Mouse (Mus musculus): ENCODE measurements at regions not wholly inside any gene's neighbourhood (a gene's known extent, or its start where the extent isn't known, plus 50 kb on each side); places are given as distances from the start of the nearest gene placed in this dataset.

- no peak overlapping the region for H3K27ac ChIP-seq (replicated peaks)
- no peak for ATAC-seq (replicated peaks)
- no peak overlapping the region for H3K4me3 ChIP-seq
- H3K36me3 ChIP-seq: no peaks in the 10 kb centered on the region
- no peaks in the 10 kb centered on the region for H3K4me1 ChIP-seq
- H3K9ac ChIP-seq (replicated peaks): no peak overlapping the region
- H3K27me3 ChIP-seq: no peaks in the 10 kb centered on the region
- H3K4me2 ChIP-seq (replicated peaks): no peak overlapping the region
- 97% methylated on average over 3 of the region's 3 CpGs for WGBS
- no peaks in the 10 kb centered on the region for H3K9me3 ChIP-seq
Observed at GRCm38 (mm10) chr12:96117553-96117952, 425.5 kb downstream of the Flrt2 start.

DNA sequence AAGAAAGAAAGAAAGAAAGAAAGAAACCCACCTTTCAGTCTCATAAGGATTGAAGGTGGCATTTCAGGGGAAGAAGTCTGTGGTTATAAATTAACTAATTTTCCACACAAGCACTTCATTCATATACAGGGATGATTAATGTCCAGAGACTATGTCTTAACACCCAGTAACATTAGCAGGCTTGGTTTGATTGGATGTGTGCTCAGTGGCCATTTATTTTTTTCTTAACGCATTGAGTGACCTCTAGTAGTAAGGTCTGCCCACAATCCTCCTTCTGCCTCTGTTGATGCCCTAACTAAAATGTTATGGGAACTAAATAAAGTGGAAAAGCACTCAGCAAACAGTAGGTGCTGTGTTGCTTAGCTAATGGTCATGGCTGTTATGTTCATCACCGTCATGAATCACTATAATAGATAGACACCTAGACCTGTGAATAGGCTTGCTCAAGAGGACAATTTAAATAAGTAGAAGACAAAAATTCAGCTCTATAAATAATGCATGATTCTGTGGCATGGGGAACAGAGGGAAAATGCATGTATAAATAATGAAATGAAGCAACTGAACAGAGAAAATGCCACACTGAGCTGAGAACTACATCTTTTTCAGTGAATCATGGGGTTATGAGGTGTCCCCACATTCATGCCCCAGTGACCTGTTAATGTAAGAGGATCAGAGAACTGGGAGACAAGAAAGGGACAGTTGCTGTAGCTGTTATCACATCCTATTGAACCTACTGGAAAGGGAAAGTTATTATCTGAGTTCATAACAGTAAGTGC lies 432.3 kb downstream of the Flrt2 start:
- Histone ChIP-seq H3K36me3 (no peaks in the 10 kb centered on the region), H3K4me1 (no peaks in the 10 kb centered on the region), H3K4me2 (replicated peaks) (no peak overlapping the region), H3K9ac (replicated peaks) (no peak overlapping the region), H3K4me3 (no peak overlapping the region), H3K27ac (replicated peaks) (no peak overlapping the region), H3K27me3 (no peaks in the 10 kb centered on the region), H3K9me3 (no peaks in the 10 kb centered on the region)
- 51% methylated on average over 2 of the region's 2 CpGs for WGBS
- no peak for ATAC-seq (replicated peaks)

DNA sequence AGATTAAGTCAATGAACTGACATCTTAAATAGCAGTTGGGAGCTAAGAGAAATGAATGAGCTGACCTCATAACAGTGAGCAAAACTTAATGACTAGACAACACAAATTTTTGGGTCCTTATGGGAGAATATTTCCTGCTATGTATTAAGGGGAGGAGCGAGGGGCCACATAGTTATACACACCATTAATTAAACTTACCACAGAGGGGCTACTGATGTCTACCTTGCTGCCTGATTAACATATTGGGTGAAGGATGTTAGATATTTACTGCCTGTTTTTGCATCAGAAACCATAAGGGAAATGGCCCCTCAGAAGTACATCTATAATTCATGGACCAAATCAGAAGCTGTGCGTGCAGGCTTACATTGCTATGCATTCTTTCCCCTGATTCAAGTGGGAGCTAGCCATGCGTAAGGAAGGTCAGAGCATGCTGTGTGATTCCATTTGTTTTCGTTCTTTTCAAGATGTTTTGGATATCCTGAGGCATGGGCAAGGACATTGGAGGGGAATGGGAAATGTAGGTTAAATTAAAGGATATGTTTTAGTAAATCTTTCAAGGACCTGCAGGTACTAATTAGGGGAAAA lies 437.9 kb downstream of the Flrt2 start:
- Histone ChIP-seq H3K4me1 (peaks cover 3% of the 10 kb centered on the region; the same call in 1 of the 2 replicates), H3K9ac (replicated peaks) (no peak overlapping the region), H3K4me2 (replicated peaks) (no peak overlapping the region), H3K27me3 (no peaks in the 10 kb centered on the region), H3K36me3 (no peaks in the 10 kb centered on the region), H3K27ac (replicated peaks) (no peak overlapping the region), H3K9me3 (no peaks in the 10 kb centered on the region), H3K4me3 (no peak overlapping the region)
- 40% methylated on average over 4 of the region's 4 CpGs for WGBS
- ATAC-seq (replicated peaks): no peak

DNA sequence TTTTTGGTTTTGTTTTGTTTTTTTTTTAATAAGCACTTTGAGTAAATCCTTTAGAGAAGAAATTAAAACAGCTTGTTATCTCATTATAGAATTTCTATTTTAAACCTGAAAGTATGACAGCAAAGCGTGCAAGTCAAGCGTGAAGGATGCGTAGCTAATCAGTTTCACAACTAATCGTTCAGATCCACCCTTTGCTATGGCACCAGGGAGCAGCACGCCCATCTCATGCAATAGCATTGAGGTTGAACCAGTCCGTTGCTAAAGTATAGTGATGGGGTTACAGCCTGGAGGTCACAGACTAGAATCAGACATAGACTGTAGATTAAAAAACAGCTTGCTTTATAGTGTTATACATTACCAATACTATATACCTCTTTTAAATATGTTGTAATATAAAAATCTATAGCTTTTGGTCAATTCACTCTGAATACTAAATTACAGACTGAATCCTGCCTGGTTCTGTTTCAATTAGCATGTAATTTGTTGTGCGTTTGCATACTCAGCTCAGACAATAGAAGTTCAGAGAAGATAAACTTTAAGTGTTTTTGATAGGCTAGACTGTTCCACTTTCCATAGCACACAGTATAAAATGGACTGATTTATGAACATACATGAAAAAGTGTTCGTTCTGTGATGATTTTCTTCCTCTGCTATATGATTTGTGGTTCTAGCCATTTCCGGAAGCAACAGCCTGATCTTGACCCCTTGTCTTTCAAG lies 438.9 kb downstream of the Flrt2 start:
- WGBS: 76% methylated on average over 9 of the region's 9 CpGs
- Histone ChIP-seq H3K36me3 (no peaks in the 10 kb centered on the region), H3K4me2 (replicated peaks) (no peak overlapping the region), H3K27ac (replicated peaks) (no peak overlapping the region), H3K9me3 (no peaks in the 10 kb centered on the region), H3K4me3 (no peak overlapping the region), H3K4me1 (peaks cover 3% of the 10 kb centered on the region; the same call in 1 of the 2 replicates), H3K9ac (replicated peaks) (no peak overlapping the region), H3K27me3 (no peaks in the 10 kb centered on the region)
- no peak for ATAC-seq (replicated peaks)

DNA sequence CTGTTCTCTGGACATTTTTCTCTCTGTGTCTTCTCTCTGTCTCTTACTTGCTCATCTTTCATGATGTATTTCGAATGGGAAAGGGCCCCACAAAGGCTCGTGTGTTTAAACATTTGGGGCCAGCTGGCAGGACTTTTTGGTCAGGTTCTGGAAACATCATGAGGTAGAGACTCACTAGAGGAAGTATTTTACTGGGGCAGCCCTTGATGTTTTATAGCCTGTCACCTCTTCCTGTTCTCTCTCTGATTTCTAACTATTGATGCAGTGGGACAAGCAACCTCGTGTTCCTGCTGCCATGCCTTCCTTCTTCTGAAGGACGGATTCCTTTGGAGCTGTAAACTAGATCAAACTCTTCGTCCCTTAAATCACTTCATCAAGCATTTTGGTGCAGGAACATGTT lies 442.1 kb downstream of the Flrt2 start:
- Histone ChIP-seq H3K9ac (replicated peaks) (no peak overlapping the region), H3K27me3 (no peaks in the 10 kb centered on the region), H3K36me3 (no peaks in the 10 kb centered on the region), H3K9me3 (no peaks in the 10 kb centered on the region), H3K4me2 (replicated peaks) (no peak overlapping the region), H3K4me1 (peaks cover 3% of the 10 kb centered on the region; the same call in 1 of the 2 replicates), H3K4me3 (no peak overlapping the region), H3K27ac (replicated peaks) (no peak overlapping the region)
- 75% methylated on average over 5 of the region's 5 CpGs for WGBS
- ATAC-seq (replicated peaks): no peak

DNA sequence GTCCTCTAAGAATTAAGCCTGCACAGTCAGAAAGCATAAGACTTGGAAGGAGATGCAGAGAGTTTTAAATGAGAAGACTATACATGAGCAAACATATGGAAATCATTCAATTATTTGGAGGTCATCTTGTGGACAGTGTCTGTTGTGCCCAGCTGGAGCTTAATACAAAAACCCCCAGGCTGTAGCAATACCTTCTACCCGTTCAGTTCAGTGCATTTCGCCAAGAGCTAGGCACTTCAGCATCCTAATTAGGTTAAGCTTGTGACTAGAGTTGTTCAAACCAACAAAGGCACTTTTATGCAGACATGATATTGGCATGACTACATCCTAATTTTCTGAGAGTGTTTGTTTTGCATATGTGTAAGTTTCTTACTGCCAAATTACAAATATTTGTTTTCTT lies 449.7 kb downstream of the Flrt2 start:
- H3K27ac ChIP-seq (replicated peaks): no peak overlapping the region
- H3K9ac ChIP-seq (replicated peaks): no peak overlapping the region
- 15% methylated on average over 2 of the region's 2 CpGs for WGBS
- H3K4me2 ChIP-seq (replicated peaks): no peak overlapping the region
- H3K27me3 ChIP-seq: no peaks in the 10 kb centered on the region
- no peaks in the 10 kb centered on the region for H3K4me1 ChIP-seq
- H3K4me3 ChIP-seq: no peak overlapping the region
- H3K9me3 ChIP-seq: no peaks in the 10 kb centered on the region
- ATAC-seq (replicated peaks): no peak; the same call in 1 of the 2 replicates
- H3K36me3 ChIP-seq: no peaks in the 10 kb centered on the region

- Histone ChIP-seq H3K27ac (replicated peaks) (no peak overlapping the region), H3K9ac (replicated peaks) (no peak overlapping the region), H3K27me3 (no peaks in the 10 kb centered on the region), H3K4me1 (no peaks in the 10 kb centered on the region), H3K4me3 (no peak overlapping the region), H3K9me3 (no peaks in the 10 kb centered on the region), H3K4me2 (replicated peaks) (no peak overlapping the region), H3K36me3 (no peaks in the 10 kb centered on the region)
- 81% methylated on average over 3 of the region's 3 CpGs for WGBS
- ATAC-seq (replicated peaks): no peak
Observed at GRCm38 (mm10) chr12:96154095-96154494, 462.1 kb downstream of the Flrt2 start.

DNA sequence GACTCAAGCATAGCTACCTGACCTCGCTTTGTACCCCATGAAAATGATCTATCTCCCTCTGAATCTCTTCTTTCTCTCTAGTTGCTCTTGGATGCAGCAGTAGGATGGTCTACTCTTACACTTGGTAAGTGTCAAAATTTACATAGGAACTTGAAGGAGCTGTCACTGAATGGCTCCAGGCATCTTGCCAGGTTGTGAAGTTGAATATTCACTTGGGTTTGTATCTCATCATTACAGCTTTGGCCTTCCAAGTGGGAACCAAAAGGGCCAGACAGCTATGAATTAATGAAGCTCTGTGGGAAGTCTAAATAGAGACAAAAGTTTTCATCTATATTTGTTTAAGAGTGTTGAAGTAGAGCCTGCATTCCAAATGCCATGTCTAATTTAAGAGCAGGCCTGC lies 475.5 kb downstream of the Flrt2 start:
- peaks cover 4% of the 10 kb centered on the region; the same call in 1 of the 2 replicates for H3K4me1 ChIP-seq
- H3K27ac ChIP-seq (replicated peaks): no peak overlapping the region
- no peaks in the 10 kb centered on the region for H3K36me3 ChIP-seq
- no peaks in the 10 kb centered on the region for H3K9me3 ChIP-seq
- no peak overlapping the region for H3K4me3 ChIP-seq
- H3K9ac ChIP-seq (replicated peaks): no peak overlapping the region
- 92% methylated on average over 1 of the region's 1 CpGs for WGBS
- no peak overlapping the region for H3K4me2 ChIP-seq (replicated peaks)
- ATAC-seq (replicated peaks): no peak
- H3K27me3 ChIP-seq: no peaks in the 10 kb centered on the region

DNA sequence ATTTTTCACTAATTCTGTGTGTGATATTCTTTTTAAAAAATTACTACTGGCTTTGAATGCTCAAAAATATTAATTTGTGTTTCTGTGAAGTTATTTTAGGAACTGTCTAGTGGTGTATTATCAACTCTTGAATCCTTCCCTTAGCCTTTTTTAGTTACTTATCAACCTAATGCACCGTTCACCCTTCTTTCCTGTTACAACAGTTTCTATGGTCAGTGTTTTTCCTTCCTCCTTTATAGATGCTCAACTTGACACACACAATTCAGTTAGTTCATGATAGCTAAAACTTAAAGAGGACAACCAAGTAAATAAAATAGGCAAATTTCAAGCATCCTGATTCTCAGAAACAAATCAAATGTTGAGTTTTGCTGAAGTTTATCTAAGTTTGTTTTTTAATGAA lies 506.9 kb downstream of the Flrt2 start:
- H3K4me3 ChIP-seq: no peak overlapping the region
- no peak overlapping the region for H3K27ac ChIP-seq (replicated peaks)
- H3K4me2 ChIP-seq (replicated peaks): no peak overlapping the region
- ATAC-seq (replicated peaks): no peak
- H3K27me3 ChIP-seq: no peaks in the 10 kb centered on the region
- H3K4me1 ChIP-seq: no peaks in the 10 kb centered on the region
- WGBS: 81% methylated on average over 1 of the region's 1 CpGs
- H3K9me3 ChIP-seq: no peaks in the 10 kb centered on the region
- no peaks in the 10 kb centered on the region for H3K36me3 ChIP-seq
- no peak overlapping the region for H3K9ac ChIP-seq (replicated peaks)

DNA sequence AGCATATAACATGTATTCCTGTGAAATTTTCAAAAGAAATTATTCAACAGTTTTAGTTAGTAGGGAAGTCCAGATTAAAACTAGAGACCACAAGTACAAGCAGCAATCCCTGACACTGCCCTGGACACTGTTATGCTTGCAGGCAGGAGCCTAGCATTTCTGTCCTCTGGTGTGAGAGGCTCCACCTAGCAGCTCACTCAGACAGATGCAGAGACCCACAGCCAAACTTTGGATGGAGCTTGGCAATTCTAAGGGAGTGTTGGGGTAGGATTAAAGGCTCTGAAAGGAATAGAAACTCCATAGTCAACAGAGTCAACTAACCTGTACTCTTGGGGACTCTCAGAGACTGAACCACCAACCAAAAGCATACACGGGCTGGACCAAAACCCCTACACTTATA lies 509.8 kb downstream of the Flrt2 start:
- WGBS: 83% methylated on average over 1 of the region's 1 CpGs
- no peak for ATAC-seq (replicated peaks)
- no peaks in the 10 kb centered on the region for H3K4me1 ChIP-seq

DNA sequence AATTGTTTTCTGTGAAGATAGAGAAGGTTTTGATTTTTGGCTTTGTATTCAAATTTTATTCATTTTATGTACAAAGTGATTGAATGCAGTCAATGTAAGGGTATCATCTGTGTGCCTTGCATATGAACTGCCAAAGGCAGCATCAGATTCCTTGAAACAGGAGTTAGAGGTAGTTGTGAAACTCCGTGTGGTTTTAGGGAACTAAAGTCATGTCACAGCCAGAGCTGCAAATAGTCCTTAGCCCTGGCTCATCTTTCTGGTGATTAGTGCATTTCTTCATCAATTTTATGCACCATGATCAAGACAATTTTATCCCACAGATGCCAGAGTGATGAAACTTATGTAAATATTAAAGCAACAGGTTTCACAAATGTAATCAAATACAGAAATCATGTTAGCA lies 534.4 kb downstream of the Flrt2 start:
- Histone ChIP-seq H3K4me3 (no peak overlapping the region), H3K36me3 (no peaks in the 10 kb centered on the region), H3K4me2 (replicated peaks) (no peak overlapping the region), H3K9ac (replicated peaks) (no peak overlapping the region), H3K27ac (replicated peaks) (no peak overlapping the region), H3K9me3 (no peaks in the 10 kb centered on the region), H3K4me1 (no peaks in the 10 kb centered on the region), H3K27me3 (no peaks in the 10 kb centered on the region)
- 77% methylated on average over 1 of the region's 1 CpGs for WGBS
- no peak for ATAC-seq (replicated peaks)

More for the DNA sequence above, 509.8 kb downstream of the Flrt2 start:
- no peaks in the 10 kb centered on the region for H3K36me3 ChIP-seq
- H3K27ac ChIP-seq (replicated peaks): no peak overlapping the region
- no peak overlapping the region for H3K9ac ChIP-seq (replicated peaks)
- H3K4me3 ChIP-seq: no peak overlapping the region
- no peaks in the 10 kb centered on the region for H3K9me3 ChIP-seq
- no peak overlapping the region for H3K4me2 ChIP-seq (replicated peaks)
- H3K27me3 ChIP-seq: no peaks in the 10 kb centered on the region

DNA sequence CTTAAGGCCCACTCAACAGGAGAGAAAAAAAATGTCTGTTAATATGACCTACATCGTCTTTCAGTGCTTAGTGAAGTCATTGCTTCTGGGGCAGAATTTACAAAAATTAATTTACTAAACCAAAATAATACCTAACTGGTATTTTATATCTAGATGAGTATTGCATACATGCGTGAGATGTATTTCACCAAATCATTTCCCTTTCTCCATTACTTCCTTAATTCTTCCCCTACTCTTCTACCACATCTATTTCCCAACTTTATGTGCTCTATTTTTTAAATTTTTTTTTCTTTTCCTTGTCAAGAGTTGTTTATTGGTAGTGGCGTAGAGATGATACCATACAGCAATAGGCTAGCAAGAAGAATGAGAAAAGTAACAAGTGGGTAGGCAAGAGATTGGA lies 536.7 kb downstream of the Flrt2 start:
- Histone ChIP-seq H3K4me3 (no peak overlapping the region), H3K9ac (replicated peaks) (no peak overlapping the region), H3K4me1 (no peaks in the 10 kb centered on the region), H3K4me2 (replicated peaks) (no peak overlapping the region), H3K9me3 (no peaks in the 10 kb centered on the region), H3K36me3 (no peaks in the 10 kb centered on the region), H3K27me3 (no peaks in the 10 kb centered on the region), H3K27ac (replicated peaks) (no peak overlapping the region)
- WGBS: 94% methylated on average over 3 of the region's 3 CpGs
- no peak for ATAC-seq (replicated peaks)

All from forebrain, embryonic 15.5 days (tissue).